Comparison of ENCODE assay signal across 13 mouse cellular contexts in genomic region chr12:76374911-76375310, GRCm38 (mm10). TPM values are rescaled to one million over a fixed set of nuclear protein-coding genes. Genes with fewer than 3 reads are reported as not detected.
"Had no signal": no experiment of that assay in that cellular context is flagged by ENCODE, and none has a peak within 500 bp of the region (broad histone marks: within the 10 kb centered on the region; RNA-seq: fewer than 3 reads in every experiment).

No protein-coding gene starts in this region.

- H3K9ac ChIP-seq: kidney, embryonic 15.5 days; limb, embryonic 13.5 days; midbrain, embryonic 13.5 days; stomach, embryonic 15.5 days had no signal

- ATAC-seq: midbrain, embryonic 13.5 days had no signal

- H3K4me3 ChIP-seq: kidney, embryonic 15.5 days; limb, embryonic 13.5 days; midbrain, embryonic 13.5 days; stomach, embryonic 15.5 days had no signal

- H3K36me3 ChIP-seq: kidney, embryonic 15.5 days; limb, embryonic 13.5 days; midbrain, embryonic 13.5 days; stomach, embryonic 15.5 days had no signal

- DNase-seq: kidney, adult 11 months; kidney, postnatal 14 days; left cerebral cortex, postnatal 4 days; lung, adult 18-20 months; right cerebral cortex, postnatal 14 days; thymus, adult 2 months; thymus, postnatal 25 days had no signal

- H3K4me2 ChIP-seq: kidney, embryonic 15.5 days; limb, embryonic 13.5 days; midbrain, embryonic 13.5 days; stomach, embryonic 15.5 days had no signal

- H3K9me3 ChIP-seq: kidney, embryonic 15.5 days; limb, embryonic 13.5 days; midbrain, embryonic 13.5 days; stomach, embryonic 15.5 days had no signal

- H3K27ac ChIP-seq: kidney, embryonic 15.5 days; limb, embryonic 13.5 days; midbrain, embryonic 13.5 days; stomach, embryonic 15.5 days had no signal

- H3K27me3 ChIP-seq: kidney, embryonic 15.5 days; limb, embryonic 13.5 days; midbrain, embryonic 13.5 days; stomach, embryonic 15.5 days had no signal

RNA-seq across cellular contexts. Expression of gene Ppp1r36, which starts 42.4 kb away (rescaled TPM):
- polyA plus RNA-seq: large intestine, adult 2 months; spleen, adult 2 months; thymus, adult 2 months had no signal
